Mouse (Mus musculus) heart, adult 2 months (tissue): ENCODE measurements around the gene Trp53bp2. TPM values are rescaled to one million over a fixed set of nuclear protein-coding genes. Genes with fewer than 3 reads are reported as not detected.

ENCODE experiments used
- DNase-seq, 2 experiments: peaks; one replicate each; pipeline ENCODE4 v3.0.0; 2021
- H3K27ac ChIP-seq: fragments of 200-600 bp; 2 replicates; pipeline ENCODE4 v1.8.1; 2022
- H3K27me3 ChIP-seq: fragments of 200-500 bp; 2 replicates; pipeline ENCODE4 v1.6.1; 2012; ENCODE audit warnings: mild to moderate bottlenecking, low read length, inconsistent platforms, mixed read lengths; ENCODE audit not compliant: control insufficient read depth, insufficient read depth
- H3K36me3 ChIP-seq: fragments of 200-500 bp; 2 replicates; pipeline ENCODE4 v1.6.1; 2012; ENCODE audit warnings: low read length, inconsistent platforms; ENCODE audit not compliant: control insufficient read depth, insufficient read depth
- H3K4me1 ChIP-seq: fragments of 200-500 bp; 2 replicates; pipeline ENCODE4 v1.6.1; 2011; ENCODE audit warnings: low read length; ENCODE audit not compliant: control insufficient read depth, insufficient read depth
- H3K4me3 ChIP-seq: fragments of 200-600 bp; 2 replicates; pipeline ENCODE4 v1.8.1; 2022
- H3K79me2 ChIP-seq: fragments of 200-500 bp; replicated peaks from 2 replicates; pipeline ENCODE4 v1.6.1; 2012; ENCODE audit warnings: mild to moderate bottlenecking, inconsistent platforms, low read length, moderate library complexity, mixed read lengths; ENCODE audit not compliant: control insufficient read depth, insufficient read depth
- H3K9ac ChIP-seq: fragments of 200-500 bp; 2 replicates; pipeline ENCODE4 v1.6.1; 2012; ENCODE audit warnings: low read depth, mild to moderate bottlenecking, control low read depth, inconsistent platforms, low read length, mixed read lengths
- CTCF ChIP-seq: fragments of 200-600 bp; IDR thresholded peaks from 2 replicates; pipeline ENCODE4 v1.8.1; 2022; ENCODE audit warnings: antibody characterized with exemption, mild to moderate bottlenecking, moderate library complexity
- EP300 ChIP-seq: fragments of 200-500 bp; IDR thresholded peaks from 2 replicates; pipeline ENCODE4 v1.6.1; 2011; ENCODE audit warnings: low read depth, low read length, control low read depth; ENCODE audit not compliant: insufficient read depth
- POLR2A ChIP-seq: fragments of 200-500 bp; IDR thresholded peaks from 2 replicates; pipeline ENCODE4 v1.6.1; 2011; ENCODE audit warnings: mild to moderate bottlenecking, low read depth, low read length, control low read depth; ENCODE audit not compliant: insufficient read depth
- WGBS: fragments of 180-500 bp; shearing (Covaris S2); methylation state at CpG from one replicate; pipeline ENCODE4 v1.1.7; 2018; 5-methylcytosine and 5-hydroxymethylcytosine counted together
- intact Hi-C: fragments of 180-260 bp; cut with DNase I; formaldehyde crosslinking; loops from one replicate; pipeline ENCODE4 v1.15.1; 2025
- polyA plus RNA-seq: library from polyadenylated mRNA; depleted of rRNA; stranded (reverse); fragments of >200 nt; gene quantifications from 2 replicates; pipeline ENCODE4 v1.2.3, GENCODE M21; 2012
- total RNA-seq, 2 experiments: library from RNA; stranded (reverse); gene quantifications; 2 replicates each; pipeline ENCODE4 v1.2.3; 2021

Trp53bp2 gene
- total and polyA plus RNA-seq, 3 experiments = 8.4 to 11.4 (median 9.3) TPM

DNA sequence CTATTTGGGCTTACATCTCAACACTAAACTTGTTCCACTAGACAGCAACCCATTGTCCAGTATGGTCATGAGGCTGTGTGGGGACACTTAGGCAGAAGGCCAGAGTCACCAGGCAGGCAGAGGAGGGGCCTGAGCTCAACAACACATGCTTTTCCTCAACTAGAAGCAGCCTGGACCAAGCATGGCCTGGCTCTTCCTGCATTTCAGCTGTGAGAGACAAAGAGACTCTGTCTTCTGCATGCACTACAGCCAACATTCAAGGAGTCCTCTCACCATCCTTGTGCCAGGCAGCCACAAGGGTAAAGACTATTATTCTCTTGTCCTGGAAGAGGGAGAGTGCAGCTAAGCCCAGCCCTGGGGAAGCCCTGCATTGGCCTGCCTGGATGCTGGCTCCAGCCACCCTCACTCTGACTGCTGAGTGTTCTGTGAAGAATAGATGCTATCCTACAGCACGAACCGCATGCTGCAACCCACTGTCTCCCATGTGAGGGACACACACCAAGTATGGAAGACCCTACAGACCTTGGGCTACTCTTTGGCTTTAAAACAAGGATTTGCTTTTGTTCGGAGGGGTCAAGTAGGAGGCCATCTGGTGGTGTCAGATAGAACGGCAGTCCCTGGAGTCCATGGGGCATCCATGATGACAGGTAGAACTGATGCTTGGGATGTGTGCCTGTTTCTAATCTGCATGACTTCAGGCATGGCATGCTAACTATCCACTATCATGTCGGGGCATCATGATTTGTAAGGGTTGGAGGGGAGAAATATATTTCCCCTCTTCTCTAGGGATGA is 66.2 kb downstream of the Trp53bp2 start:
- intact Hi-C loops = no loop called here
- H3K36me3 ChIP-seq = no peaks in the 10 kb centered on the region
- TF ChIP-seq CTCF (peak; percentile 57), EP300 (no peak)

DNA sequence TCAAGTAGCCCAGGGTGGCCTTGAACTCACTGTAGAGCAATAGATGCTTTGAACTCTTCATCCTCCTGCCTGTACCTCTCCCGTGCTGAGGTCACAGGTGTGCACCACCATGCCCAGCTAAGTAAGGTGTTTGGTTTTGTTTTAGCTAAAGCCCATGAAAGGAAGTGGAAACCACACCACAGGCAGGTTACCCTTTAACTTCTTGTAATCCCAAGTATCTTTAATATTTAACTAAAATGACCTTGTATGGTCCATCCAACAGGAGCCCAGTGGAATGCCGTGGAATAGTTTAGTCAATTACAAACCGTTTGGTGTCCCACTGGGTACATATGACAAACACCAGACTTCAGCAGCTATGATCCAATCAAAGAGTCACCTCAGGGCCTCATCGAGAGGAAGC is 70.0 kb downstream of the Trp53bp2 start:
- Histone ChIP-seq H3K27me3 (no peaks in the 10 kb centered on the region), H3K36me3 (no peaks in the 10 kb centered on the region), H3K79me2 (no peaks in the 10 kb centered on the region), H3K4me3 (no peak overlapping the region), H3K27ac (no peak overlapping the region), H3K9ac (no peak overlapping the region), H3K4me1 (no peaks in the 10 kb centered on the region)
- 78% methylated on average over 4 of the region's 4 CpGs for WGBS
- intact Hi-C loops = no loop called here
- no peak for DNase-seq
- TF ChIP-seq POLR2A = no peak
- no peak for TF ChIP-seq CTCF
- TF ChIP-seq EP300 = no peak

More for the DNA sequence above, 66.2 kb downstream of the Trp53bp2 start:
- no peak for DNase-seq
- Histone ChIP-seq H3K79me2 (no peaks in the 10 kb centered on the region), H3K4me3 (no peak overlapping the region), H3K9ac (no peak overlapping the region), H3K4me1 (no peaks in the 10 kb centered on the region), H3K27ac (no peak overlapping the region), H3K27me3 (no peaks in the 10 kb centered on the region)
- WGBS = 73% methylated on average over 5 of the region's 5 CpGs

DNA sequence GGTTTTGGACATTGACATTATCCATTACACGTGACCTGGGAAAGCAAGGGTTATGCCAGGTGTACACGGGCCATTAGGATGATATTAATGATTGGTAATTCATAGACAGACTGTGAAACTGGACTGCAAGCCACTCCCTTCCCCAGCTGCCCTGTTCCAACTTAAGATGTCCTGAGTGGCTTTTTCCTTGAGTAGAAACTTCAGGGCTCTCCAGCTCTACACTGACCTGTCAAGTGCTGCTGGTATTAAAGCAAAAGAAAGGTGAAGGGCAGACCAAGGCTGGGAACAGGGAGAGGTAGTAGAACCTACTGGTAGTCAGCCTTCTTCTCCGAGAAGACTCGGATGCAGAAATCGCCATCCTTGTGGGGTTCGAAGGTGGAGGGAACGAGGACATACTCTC is 72.2 kb downstream of the Trp53bp2 start:
- no peak for TF ChIP-seq POLR2A
- TF ChIP-seq EP300 = no peak
- TF ChIP-seq CTCF = no peak
- 95% methylated on average over 7 of the region's 7 CpGs for WGBS
- Histone ChIP-seq H3K4me3 (no peak overlapping the region), H3K79me2 (no peaks in the 10 kb centered on the region), H3K27ac (no peak overlapping the region), H3K9ac (no peak overlapping the region), H3K4me1 (no peaks in the 10 kb centered on the region; the same call in 1 of the 2 replicates), H3K36me3 (no peaks in the 10 kb centered on the region), H3K27me3 (no peaks in the 10 kb centered on the region)
- intact Hi-C loops = no loop called here
- no peak for DNase-seq

DNA sequence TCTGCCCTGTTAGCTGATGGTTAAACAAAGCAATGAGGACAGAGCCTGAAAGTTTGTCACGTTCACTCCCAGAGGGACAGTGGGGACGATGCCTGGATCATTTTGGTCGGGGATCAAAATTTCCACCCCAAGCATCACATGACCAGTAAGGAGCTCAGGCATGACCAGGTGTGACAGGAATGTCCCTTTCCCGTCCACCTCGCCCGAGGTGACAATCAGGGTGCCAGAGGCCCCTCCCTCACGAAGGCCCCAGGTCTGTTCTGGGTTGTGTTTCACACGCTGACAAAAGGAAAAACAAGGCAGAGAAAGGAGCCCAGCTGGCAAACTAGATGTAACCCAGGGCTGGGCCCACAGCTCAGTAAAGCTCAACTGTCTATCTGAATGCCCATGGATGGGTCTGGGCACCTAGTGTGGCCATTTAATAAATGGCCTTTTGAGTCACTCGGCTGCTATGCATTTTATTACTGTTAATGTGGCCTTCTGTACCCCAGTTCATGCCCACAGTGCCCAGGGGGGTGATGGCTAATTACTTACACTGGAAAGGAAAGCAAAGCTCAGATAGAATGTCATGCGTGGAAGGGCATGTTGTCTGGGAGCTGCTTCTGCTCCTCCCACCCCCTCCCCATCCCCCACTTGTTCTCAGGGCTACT is 72.8 kb downstream of the Trp53bp2 start:
- intact Hi-C loops = no loop called here
- no peak for TF ChIP-seq POLR2A
- TF ChIP-seq CTCF = no peak
- TF ChIP-seq EP300 = no peak
- no peak for DNase-seq
- Histone ChIP-seq H3K27ac (no peak overlapping the region), H3K36me3 (no peaks in the 10 kb centered on the region), H3K4me3 (no peak overlapping the region), H3K4me1 (no peaks in the 10 kb centered on the region; the same call in 1 of the 2 replicates), H3K9ac (no peak overlapping the region), H3K79me2 (no peaks in the 10 kb centered on the region), H3K27me3 (no peaks in the 10 kb centered on the region)
- WGBS = 88% methylated on average over 10 of the region's 10 CpGs

DNA sequence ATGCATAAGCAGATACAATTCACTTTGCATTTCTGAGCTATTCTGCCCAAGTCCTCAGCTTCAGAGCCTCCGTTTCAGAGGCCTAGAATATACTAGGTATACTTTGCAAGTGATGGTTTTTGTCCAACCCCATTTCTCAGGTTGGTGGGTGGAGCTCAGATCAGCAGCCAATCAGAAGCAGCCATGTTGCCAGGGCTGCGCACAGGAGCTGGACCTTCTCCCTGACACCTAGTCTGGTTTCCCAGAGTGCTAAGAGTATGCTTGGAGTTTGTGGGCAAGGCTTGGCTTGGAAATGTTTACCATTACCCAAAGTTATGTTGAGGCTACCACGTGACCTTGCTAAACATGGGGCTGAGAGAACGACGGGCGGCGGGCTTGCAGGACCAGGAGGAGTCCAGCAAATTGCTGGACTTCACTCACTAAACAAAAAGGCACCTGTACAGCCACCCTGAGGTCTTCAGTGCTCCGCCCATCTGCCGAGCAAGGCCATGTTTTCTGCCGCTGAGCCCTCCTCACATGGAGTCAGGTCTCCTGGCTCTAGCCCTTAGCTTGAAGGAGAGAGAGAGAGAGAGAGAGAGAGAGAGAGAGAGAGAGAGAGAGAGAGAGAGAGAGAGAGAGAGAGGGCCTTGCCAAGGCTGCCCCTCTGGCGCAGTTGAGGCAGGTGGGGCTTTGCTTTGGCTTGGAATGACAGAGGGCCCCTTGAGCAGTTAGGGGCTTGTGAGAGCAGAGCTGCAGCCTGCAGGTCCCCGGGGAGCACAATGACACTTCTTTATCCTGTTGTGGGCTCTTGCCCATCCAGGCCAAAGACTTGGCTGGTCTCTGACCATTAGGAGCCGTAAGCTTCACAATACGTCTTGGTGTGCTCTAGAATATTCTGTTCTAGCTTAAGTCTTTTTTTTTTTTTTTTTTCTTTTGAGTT is 74.3 kb downstream of the Trp53bp2 start:
- intact Hi-C loops = no loop called here
- 87% methylated on average over 14 of the region's 14 CpGs for WGBS
- no peak overlapping the region for H3K9ac ChIP-seq
- peak overlapping the region; percentile 7; the same call in 1 of the 2 replicates for H3K27ac ChIP-seq
- no peaks in the 10 kb centered on the region for H3K27me3 ChIP-seq
- DNase-seq = no peak
- no peak overlapping the region for H3K4me3 ChIP-seq
- no peaks in the 10 kb centered on the region for H3K36me3 ChIP-seq
- no peaks in the 10 kb centered on the region; the same call in 1 of the 2 replicates for H3K4me1 ChIP-seq
- TF ChIP-seq POLR2A (no peak), EP300 (no peak), CTCF (no peak)
- H3K79me2 ChIP-seq = no peaks in the 10 kb centered on the region
